Comparison of ENCODE assay signal across 11 mouse cellular contexts in genomic region chr10:45469027-45469996, GRCm38 (mm10). TPM values are rescaled to one million over a fixed set of nuclear protein-coding genes. Genes with fewer than 3 reads are reported as not detected.
A peak's percentile ranks its signal among the peaks of the same experiment; 100 is the strongest.
DNase-seq lines count a peak whose midpoint lies in the region; ATAC-seq lines count a peak whose summit lies in the region.
"Had no signal": no experiment of that assay in that cellular context is flagged by ENCODE, and none has a peak within 500 bp of the region (broad histone marks: within the 10 kb centered on the region; RNA-seq: fewer than 3 reads in every experiment).

No protein-coding gene starts in this region.

- peak overlapping the region; percentile 69 for H3K4me3 ChIP-seq in heart, embryonic 13.5 days
- H3K4me3 ChIP-seq in embryonic facial prominence, embryonic 13.5 days = peak overlapping the region; percentile 50
- peak overlapping the region; percentile 39 for H3K4me3 ChIP-seq in intestine, embryonic 15.5 days (replicated peaks)
- peak overlapping the region; percentile 47 for H3K4me3 ChIP-seq in neural tube, embryonic 12.5 days

- WGBS in heart, embryonic 13.5 days = 2% methylated on average over 21 of the region's 21 CpGs
- under 1% methylated on average over 21 of the region's 21 CpGs for WGBS in embryonic facial prominence, embryonic 13.5 days
- 2% methylated on average over 21 of the region's 21 CpGs for WGBS in intestine, embryonic 15.5 days
- 2% methylated on average over 21 of the region's 21 CpGs for WGBS in neural tube, embryonic 12.5 days

- no peaks in the 10 kb centered on the region for H3K36me3 ChIP-seq in heart, embryonic 13.5 days
- no peaks in the 10 kb centered on the region for H3K36me3 ChIP-seq in embryonic facial prominence, embryonic 13.5 days
- no peaks in the 10 kb centered on the region for H3K36me3 ChIP-seq in intestine, embryonic 15.5 days
- H3K36me3 ChIP-seq in neural tube, embryonic 12.5 days = no peaks in the 10 kb centered on the region

- H3K4me1 ChIP-seq in heart, embryonic 13.5 days = peaks cover 22% of the 10 kb centered on the region
- peaks cover 16% of the 10 kb centered on the region for H3K4me1 ChIP-seq in embryonic facial prominence, embryonic 13.5 days
- H3K4me1 ChIP-seq in intestine, embryonic 15.5 days (replicated peaks) = 0 out of 2 replicates have a peak, but pooled peaks cover 5% of the 10 kb centered on the region
- peaks cover 18% of the 10 kb centered on the region for H3K4me1 ChIP-seq in neural tube, embryonic 12.5 days

- DNase-seq in heart, adult 8-10 months (ENCODE audit: low spot score) = no peak
- no peak for DNase-seq in urinary bladder, adult 2 months (ENCODE audit: low spot score)
- DNase-seq in cerebellum, adult 11-12 months = no peak
- DNase-seq: kidney, postnatal 36 days; thymus, postnatal 25 days had no signal

- peak overlapping the region; percentile 85 for H3K9ac ChIP-seq in heart, embryonic 13.5 days
- H3K9ac ChIP-seq in embryonic facial prominence, embryonic 13.5 days = peak overlapping the region; percentile 66
- H3K9ac ChIP-seq in intestine, embryonic 15.5 days = peak overlapping the region; percentile 6; the same call in 1 of the 2 replicates
- H3K9ac ChIP-seq in neural tube, embryonic 12.5 days = peak overlapping the region; percentile 56

- peak overlapping the region; percentile 90 for H3K27ac ChIP-seq in heart, embryonic 13.5 days (replicated peaks)
- H3K27ac ChIP-seq in embryonic facial prominence, embryonic 13.5 days = no peak overlapping the region
- H3K27ac ChIP-seq in intestine, embryonic 15.5 days = no peak overlapping the region
- H3K27ac ChIP-seq in neural tube, embryonic 12.5 days = no peak overlapping the region

- no peaks in the 10 kb centered on the region for H3K9me3 ChIP-seq in heart, embryonic 13.5 days
- H3K9me3 ChIP-seq in embryonic facial prominence, embryonic 13.5 days = no peaks in the 10 kb centered on the region
- H3K9me3 ChIP-seq in intestine, embryonic 15.5 days = no peaks in the 10 kb centered on the region
- H3K9me3 ChIP-seq in neural tube, embryonic 12.5 days = no peaks in the 10 kb centered on the region

- no peaks in the 10 kb centered on the region; the same call in 1 of the 2 replicates for H3K27me3 ChIP-seq in heart, embryonic 13.5 days (replicated peaks)
- peaks cover 30% of the 10 kb centered on the region for H3K27me3 ChIP-seq in embryonic facial prominence, embryonic 13.5 days
- peaks cover 14% of the 10 kb centered on the region for H3K27me3 ChIP-seq in intestine, embryonic 15.5 days (replicated peaks)
- H3K27me3 ChIP-seq in neural tube, embryonic 12.5 days (replicated peaks) = 0 out of 2 replicates have a peak, but pooled peaks cover 7% of the 10 kb centered on the region

- ATAC-seq in heart, embryonic 13.5 days (ENCODE audit: extremely low read depth, insufficient number of reproducible peaks, low FRiP score, low TSS enrichment) = no peak
- ATAC-seq in embryonic facial prominence, embryonic 13.5 days (ENCODE audit: insufficient number of reproducible peaks, insufficient read depth, low FRiP score, low TSS enrichment, low read depth) = 0 out of 2 replicates have a peak, but pooled peaks have one; percentile 20
- ATAC-seq in intestine, embryonic 15.5 days = peak; percentile 75
- ATAC-seq in neural tube, embryonic 12.5 days (ENCODE audit: low FRiP score, low read depth) = peak; percentile 56
- ATAC-seq in erythroid progenitor cell, adult 5-6 weeks (replicated peaks; ENCODE audit: low FRiP score, poor library complexity, severe bottlenecking) = no peak

- peak overlapping the region; percentile 70 for H3K4me2 ChIP-seq in heart, embryonic 13.5 days
- peak overlapping the region; percentile 76 for H3K4me2 ChIP-seq in embryonic facial prominence, embryonic 13.5 days
- peak overlapping the region; percentile 66 for H3K4me2 ChIP-seq in intestine, embryonic 15.5 days (replicated peaks)
- H3K4me2 ChIP-seq in neural tube, embryonic 12.5 days (replicated peaks) = peak overlapping the region; percentile 70

RNA-seq across cellular contexts. Expression of gene Lin28b, which starts 16.9 kb away (rescaled TPM):
- 2.9 and 3.5 TPM in 2 replicates for polyA plus RNA-seq in heart, embryonic 13.5 days (2015; fragmentation: Nextera tagmentation; extraction: Ambion mirVana)
- under 1 TPM; 0.17 to 0.31 (median 0.26) TPM for total RNA-seq in heart, adult 8-10 months (2022)
- polyA plus RNA-seq in embryonic facial prominence, embryonic 13.5 days (2015; fragmentation: Nextera tagmentation; extraction: Ambion mirVana) = 2.4 and 2.7 TPM in 2 replicates
- 0.92 and 1.2 TPM in 2 replicates for polyA plus RNA-seq in intestine, embryonic 15.5 days (2015; fragmentation: Nextera tagmentation; extraction: Ambion mirVana)
- polyA plus RNA-seq in neural tube, embryonic 12.5 days (2016; fragmentation: Nextera tagmentation; extraction: Ambion mirVana) = 11.8 and 14.0 TPM in 2 replicates
- 0.04 and 0.11 TPM in 2 replicates for polyA plus RNA-seq in urinary bladder, adult 2 months (2012; rRNA removed)
- not detected in 2 replicates for total RNA-seq in erythroid progenitor cell, adult 5-6 weeks (2015; ENCODE audit: low replicate concordance)
- not detected in 2 replicates for total RNA-seq in erythroid progenitor cell, adult 5-6 weeks (2017; ENCODE audit: low replicate concordance)
- total RNA-seq: MEL had no signal

Comparison
In these comparisons a context has a peak if more than half of its experiments do, and no peak if none do; other contexts are left out.
1. ATAC-seq: peak in embryonic facial prominence, embryonic 13.5 days (single experiment), intestine, embryonic 15.5 days (single experiment) and neural tube, embryonic 12.5 days (single experiment); none in heart, embryonic 13.5 days (single experiment) and erythroid progenitor cell, adult 5-6 weeks (single experiment).
2. H3K9ac ChIP-seq: peak in every context shown above with its lines; median percentile 85 in heart, embryonic 13.5 days; 66 in embryonic facial prominence, embryonic 13.5 days; 56 in neural tube, embryonic 12.5 days; 6 in intestine, embryonic 15.5 days.
3. Peak in every context shown above with its lines, with median percentiles within 50 percentile points of each other: H3K4me2 ChIP-seq and H3K4me3 ChIP-seq.